Mouse (Mus musculus): Measurements from ENCODE around the gene Myoc.
"Not testable (repeated sequence)": the region's sequence is repeated elsewhere in the genome, so short reads cannot be mapped to it uniquely, and the experiment has no call there.

The Myoc gene

GRCm38 (mm10) chr1:162639051-162639750 lies at the start of gene Myoc:
Gene Myoc (plus strand): TSS chr1:162639155.
- no peak for DNase-seq

- DNase-seq, result peak; percentile 29
Observed at GRCm38 (mm10) chr1:162589443-162589842, 49.5 kb upstream of the Myoc start.

GRCm38 (mm10) chr1:162590415-162590997 lies 48.4 kb upstream of the Myoc start:
- DNase-seq, result peak; percentile 44

- no peak for DNase-seq
Observed at GRCm38 (mm10) chr1:162597379-162598102, 41.4 kb upstream of the Myoc start.

- DNase-seq, result no peak
Observed at GRCm38 (mm10) chr1:162599617-162600016, 39.3 kb upstream of the Myoc start.

- no peak for DNase-seq
Observed at GRCm38 (mm10) chr1:162601288-162601687, 37.7 kb upstream of the Myoc start.

- no peak for DNase-seq
Observed at GRCm38 (mm10) chr1:162608127-162608526, 30.8 kb upstream of the Myoc start.

GRCm38 (mm10) chr1:162609633-162610250 lies 29.2 kb upstream of the Myoc start:
- DNase-seq, result no peak

GRCm38 (mm10) chr1:162611191-162611590 lies 27.8 kb upstream of the Myoc start:
- DNase-seq, result no peak

GRCm38 (mm10) chr1:162615511-162615910 lies 23.4 kb upstream of the Myoc start:
- no peak for DNase-seq

- peak; percentile 20 for DNase-seq
Observed at GRCm38 (mm10) chr1:162620487-162620886, 18.5 kb upstream of the Myoc start.

- DNase-seq, result no peak
Observed at GRCm38 (mm10) chr1:162623895-162624294, 15.1 kb upstream of the Myoc start.

GRCm38 (mm10) chr1:162625229-162625628 lies 13.7 kb upstream of the Myoc start:
- no peak for DNase-seq

- not testable (repeated sequence) for DNase-seq
Observed at GRCm38 (mm10) chr1:162627821-162628220, 11.1 kb upstream of the Myoc start.

- DNase-seq, result not testable (repeated sequence)
Observed at GRCm38 (mm10) chr1:162628326-162628725, 10.6 kb upstream of the Myoc start.

- not testable (repeated sequence) for DNase-seq
Observed at GRCm38 (mm10) chr1:162635291-162635931, 3.5 kb upstream of the Myoc start.

- DNase-seq, result no peak
Observed at GRCm38 (mm10) chr1:162636516-162636915, 2.4 kb upstream of the Myoc start.

GRCm38 (mm10) chr1:162638535-162638934 lies 420 bp upstream of the Myoc start:
- DNase-seq, result no peak

GRCm38 (mm10) chr1:162639861-162640260 lies 906 bp downstream of the Myoc start:
- DNase-seq, result no peak

- no peak for DNase-seq
Observed at GRCm38 (mm10) chr1:162642591-162642990, 3.6 kb downstream of the Myoc start.

GRCm38 (mm10) chr1:162643752-162644151 lies 4.8 kb downstream of the Myoc start:
- no peak for DNase-seq

GRCm38 (mm10) chr1:162646083-162646686 lies 7.2 kb downstream of the Myoc start:
- DNase-seq, result peak; percentile 20
